Mouse (Mus musculus) lung, adult 2 months (tissue): ENCODE measurements around the gene Myh14.

Source experiments
- CTCF ChIP-seq: fragments of 200-500 bp; IDR thresholded peaks from 2 replicates; pipeline ENCODE4 v1.5.1; 2011; ENCODE audit warnings: mild to moderate bottlenecking, low read length, control low read depth; ENCODE audit not compliant: insufficient read depth
- POLR2A ChIP-seq: fragments of 200-500 bp; IDR thresholded peaks from 2 replicates; pipeline ENCODE4 v1.6.1; 2011; ENCODE audit warnings: low read depth, mild to moderate bottlenecking, control low read depth, low read length, borderline replicate concordance; ENCODE audit errors: extremely low read depth

DNA sequence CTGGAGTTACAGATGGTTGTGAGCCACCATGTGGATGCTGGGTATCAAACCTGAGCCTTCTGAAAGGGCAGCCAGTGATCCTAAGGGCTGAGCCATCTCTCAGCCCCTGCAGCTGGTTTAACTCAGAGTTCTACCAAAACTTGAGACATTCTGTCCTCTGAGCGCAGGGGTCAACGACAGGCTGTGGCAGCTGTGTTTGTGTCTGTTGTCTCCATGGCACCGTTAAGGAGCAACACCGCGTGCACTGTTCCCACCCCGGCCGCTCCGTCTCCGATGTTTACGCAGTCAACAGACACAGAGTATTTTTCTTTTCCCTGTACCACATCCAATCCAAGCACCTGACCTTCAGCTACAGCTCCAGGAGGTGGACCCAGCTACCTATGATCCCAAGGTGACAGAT is 22.9 kb downstream of the Myh14 start:
- no peak for TF ChIP-seq CTCF
- TF ChIP-seq POLR2A, result no peak
